Mouse (Mus musculus) left cerebral cortex, adult 11 months (tissue): Measurements from ENCODE around the gene Kif16b.
A peak's percentile ranks its signal among the peaks of the same experiment; 100 is the strongest.

Experiments used
- DNase-seq: peaks from one replicate; pipeline ENCODE4 v3.0.0; 2022; ENCODE audit warnings: low spot score

Kif16b gene

DNA sequence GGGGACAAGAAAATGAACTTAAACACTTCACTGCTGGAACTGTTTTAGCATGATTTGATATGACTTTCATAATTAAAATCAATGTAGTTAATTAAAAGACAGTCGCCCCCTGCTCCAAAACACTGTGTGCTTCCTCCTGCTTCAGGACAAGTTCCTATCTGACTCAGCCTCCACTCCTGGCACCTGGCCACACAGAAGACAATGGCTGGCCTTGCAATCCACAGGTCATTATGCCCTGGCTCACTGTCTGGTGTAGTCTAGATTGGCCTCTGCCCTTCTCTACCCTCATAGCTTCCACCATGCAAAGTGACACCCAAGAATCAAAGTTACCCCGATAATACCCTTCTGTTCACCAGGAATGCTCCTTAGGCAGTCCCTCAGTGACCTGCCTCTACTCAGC lies 26.8 kb downstream of the Kif16b start:
- no peak for DNase-seq

DNA sequence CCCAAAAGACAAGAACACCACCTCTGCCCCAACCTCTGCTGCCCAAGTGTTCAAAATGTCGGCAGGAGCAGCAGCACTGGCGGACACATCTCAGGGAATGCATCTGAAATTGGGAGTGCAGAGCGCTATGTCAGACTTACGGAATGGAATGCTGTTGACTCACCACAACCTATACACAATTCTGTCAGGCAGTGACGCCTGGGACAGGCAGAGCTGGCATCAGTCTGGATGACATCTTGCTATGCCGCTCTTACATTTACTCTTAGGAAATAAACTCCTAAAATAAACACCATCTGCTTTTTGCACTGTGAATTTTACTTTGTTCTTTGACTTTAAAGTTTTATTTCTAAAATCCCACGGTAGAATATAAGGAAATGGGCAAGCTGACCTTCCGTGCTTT lies 31.3 kb downstream of the Kif16b start:
- DNase-seq, result no peak

DNA sequence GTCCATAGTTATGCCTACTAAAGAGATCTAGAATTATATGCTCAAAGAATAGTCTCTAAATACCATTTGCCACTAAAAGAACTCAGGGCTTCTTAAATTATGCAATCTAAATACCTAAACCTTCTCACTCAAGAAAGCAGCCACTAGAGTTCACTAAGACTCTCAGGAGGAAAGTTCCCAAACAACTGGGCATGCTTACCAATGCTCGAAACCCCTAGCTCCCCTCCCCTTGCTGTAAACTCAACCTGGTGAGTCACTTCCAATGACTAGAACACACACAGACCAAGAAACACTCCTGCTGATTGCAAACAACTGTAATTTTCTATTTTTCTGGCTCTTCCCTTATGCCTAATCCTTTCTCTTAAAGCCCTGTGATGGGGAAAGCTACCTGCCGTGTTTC lies 33.9 kb downstream of the Kif16b start:
- no peak for DNase-seq

DNA sequence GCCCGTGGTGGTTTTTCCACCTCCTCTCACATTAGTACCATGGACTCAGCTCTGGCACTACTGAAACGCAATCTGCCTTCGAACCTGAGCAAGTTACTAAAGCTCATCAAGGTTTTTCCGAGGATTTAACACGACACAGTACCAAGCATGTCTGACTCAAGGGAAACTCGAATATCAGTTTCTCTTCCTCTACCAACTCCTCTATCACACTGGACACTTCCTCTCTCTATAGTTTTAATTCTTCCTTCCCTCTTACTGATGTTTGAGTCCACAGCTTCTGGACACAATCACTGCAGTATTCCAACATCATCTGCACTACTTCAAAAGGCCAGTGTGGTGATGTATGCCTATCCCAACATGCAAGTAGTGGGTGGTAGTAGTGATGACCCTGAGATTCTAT lies 40.3 kb downstream of the Kif16b start:
- DNase-seq, result no peak

DNA sequence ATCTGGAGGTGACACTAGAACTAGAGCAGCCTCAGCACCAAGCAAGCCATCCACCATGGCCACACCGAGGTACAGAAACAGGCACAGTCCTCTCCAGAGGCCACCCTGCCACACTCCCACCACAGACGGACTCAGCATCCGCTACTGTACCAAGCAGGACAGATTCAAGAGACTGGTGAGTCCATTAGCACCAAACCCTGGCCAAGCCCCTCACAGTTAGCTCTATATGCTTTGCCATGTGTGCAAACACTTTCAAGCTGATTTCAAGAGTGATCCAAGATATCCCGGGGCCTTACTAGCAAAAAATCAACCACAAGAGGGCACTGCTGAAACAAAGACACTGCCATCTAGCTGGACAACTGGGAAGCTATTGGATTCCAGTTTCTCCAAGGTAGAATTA lies 41.9 kb downstream of the Kif16b start:
- peak; percentile 48 for DNase-seq

DNA sequence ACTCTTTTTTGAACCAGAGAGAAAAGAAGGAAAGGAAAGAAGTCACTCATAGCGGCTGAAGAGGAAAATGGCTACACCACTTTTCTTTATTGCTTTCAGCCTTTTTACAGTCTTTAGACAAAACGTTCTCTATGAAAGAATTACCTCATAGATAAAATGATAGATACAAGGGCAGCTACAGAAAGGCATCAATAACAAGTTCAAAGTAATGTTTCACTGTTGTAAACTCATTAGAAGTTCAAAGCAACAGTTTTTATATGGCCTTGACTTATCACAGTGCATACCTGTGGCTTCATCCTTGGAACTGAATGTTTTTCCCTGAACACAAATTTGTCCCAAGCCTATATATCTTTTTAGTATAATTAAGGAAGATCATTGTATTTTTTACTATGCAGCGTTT lies 62.6 kb downstream of the Kif16b start:
- DNase-seq, result no peak

DNA sequence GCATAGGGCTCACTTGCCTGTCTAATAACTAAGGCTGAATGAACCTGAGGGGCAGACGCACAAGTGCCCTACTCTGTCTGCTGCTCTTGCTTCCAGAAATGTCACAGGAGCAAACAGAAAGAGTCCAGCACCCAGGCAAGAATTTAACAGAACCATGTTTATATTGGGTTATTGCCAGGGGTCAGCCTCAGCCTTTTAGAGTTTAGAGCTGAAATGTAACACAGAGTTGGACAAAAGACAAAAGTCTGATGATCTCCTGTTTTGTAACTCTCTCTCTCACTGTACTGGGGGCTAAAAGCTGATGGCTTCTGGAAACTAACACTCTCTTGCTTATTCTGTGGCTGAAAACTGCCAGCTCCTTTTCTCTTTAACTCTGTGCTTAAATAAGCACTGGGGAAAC lies 63.2 kb downstream of the Kif16b start:
- DNase-seq, result no peak

DNA sequence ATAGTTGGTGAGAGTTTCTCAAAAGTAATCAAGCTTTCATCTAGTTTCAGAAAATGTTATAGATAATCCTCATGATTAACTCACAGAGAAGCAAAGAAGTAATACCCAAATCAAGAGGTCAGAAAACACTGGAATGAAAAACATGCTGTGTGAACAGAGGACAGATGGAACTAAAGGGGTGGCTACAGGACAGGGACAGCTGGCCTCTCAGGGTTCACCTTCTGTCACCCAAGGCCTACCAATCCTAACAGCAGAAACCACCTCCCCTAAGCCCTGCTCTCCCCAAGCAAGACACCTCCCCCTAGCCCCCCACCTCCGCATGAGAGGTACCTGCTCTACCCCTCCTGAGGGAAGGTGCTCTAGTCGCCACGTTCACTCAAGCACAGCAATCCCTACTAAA lies 66.6 kb downstream of the Kif16b start:
- DNase-seq, result no peak

DNA sequence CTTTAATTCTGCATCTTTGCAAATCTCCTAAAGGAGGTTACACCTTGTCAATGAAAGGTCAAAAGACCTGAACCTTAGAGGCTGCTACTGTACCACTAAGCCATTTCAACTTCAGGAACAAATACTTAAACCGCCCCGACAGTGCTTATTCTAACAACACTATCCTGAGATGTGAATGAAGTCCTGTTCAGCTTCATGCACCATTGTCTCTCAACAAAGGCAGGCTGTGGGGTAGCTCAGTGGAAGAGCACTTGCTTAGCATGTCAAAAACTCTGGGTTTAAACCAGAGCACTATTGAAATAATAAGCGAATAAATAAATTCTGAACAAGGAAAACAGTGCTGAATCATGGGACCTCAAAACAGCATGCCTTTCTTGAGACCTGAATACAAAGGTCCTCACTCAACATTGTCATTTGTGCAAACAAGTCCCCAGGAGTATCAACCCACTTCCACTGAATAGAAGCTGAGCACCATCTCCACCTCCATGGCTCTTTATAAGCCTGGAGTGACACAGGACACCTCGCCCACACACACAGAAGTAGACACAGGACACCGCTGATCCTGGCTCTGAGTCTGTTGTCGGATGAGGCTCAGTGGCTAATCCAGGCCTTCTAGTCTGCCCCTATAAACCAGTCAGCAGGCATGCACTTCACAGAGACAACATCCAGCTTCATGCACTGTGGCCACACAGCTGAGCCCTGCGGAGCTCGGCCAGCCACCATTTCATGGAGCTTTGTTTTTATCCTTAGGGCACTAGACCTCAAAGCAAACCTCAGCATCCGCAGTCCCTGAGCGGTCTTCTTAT lies 68.5 kb downstream of the Kif16b start:
- no peak for DNase-seq

DNA sequence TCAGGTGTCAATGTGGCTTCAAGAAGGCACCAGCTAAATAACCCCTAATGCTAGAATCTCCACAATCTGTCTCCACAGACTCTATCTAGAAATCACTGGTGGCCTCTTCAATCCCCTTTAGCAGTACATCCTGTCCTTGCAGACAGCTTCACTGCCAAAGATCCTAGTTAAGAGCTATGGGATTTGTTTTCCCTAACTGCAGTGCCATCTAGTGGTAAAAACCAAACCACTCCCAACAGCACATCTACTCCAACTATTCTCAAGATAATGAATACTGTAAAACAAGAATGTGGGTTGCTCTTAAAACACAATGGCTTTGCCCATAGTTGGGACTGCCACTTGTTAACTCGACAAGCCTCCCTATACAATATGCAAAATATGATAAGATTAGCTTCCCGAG lies 88.3 kb downstream of the Kif16b start:
- peak; percentile 41 for DNase-seq

DNA sequence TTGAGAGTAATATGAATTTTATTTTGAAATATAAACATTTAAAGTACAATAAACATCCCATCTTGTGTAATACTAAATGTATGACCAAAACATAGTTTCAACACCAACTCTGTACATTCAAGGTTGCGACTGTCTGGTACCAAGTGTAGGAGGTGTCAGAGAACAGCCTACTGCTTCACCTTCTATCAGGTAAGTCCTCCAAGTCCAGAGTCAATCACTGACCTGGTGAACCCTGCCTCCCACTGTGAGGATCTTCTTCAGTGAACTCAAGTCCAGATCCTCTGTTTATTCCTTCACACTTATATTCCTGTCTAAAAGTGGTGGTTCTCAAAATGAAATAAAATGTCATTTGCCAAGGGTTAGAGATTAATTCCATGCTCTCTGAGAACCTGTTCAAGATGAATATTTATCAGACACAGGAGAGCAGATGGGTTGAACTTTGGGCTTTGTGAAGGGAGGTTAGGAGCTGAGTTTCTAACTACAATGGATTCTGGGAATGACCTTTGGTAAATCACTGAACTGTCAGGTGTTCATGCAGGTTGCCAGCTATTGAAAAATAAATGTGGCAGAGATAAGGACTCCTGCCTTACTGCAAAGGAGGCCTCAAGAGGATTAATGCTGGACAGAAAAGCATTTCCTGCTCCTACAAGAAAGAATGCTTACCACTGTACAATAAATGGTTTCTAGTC lies 97.4 kb downstream of the Kif16b start:
- DNase-seq, result no peak

DNA sequence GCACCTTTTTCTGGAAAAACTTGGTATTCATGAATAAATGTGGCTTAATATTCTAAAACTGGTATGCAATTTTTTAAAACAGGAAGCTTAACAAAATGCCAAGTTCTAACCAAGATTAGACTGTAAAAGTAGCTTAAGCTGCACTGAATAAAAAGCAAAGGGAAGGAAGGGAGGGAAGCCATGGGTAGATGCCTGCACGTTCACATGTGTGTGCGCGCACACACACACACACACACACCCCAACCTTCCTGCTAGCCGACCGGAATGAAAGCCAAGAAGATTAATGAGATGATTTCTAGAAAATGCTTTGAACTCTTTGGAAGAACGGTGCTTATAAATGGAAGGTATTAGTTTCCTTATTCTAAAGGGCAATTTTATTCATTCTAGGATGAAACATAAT lies 104.0 kb downstream of the Kif16b start:
- DNase-seq, result no peak

DNA sequence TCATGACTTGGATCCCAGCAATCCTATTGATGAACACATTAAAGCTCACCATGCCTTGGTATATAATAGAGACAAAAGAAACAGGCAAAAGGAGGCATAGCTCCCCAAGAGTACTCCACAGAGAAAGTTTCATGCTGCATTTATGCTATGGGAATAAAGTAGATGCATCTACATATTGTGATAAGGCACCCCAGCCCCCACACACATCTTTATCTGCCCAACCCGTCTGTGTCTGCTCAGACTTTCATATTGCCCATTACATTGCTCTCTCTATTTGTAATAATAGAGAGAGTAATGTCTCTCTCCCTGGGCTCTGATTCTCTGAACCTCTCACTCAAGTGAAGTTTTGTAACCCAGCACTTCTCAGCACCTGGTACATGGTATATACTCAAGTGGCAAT lies 126.0 kb downstream of the Kif16b start:
- no peak for DNase-seq

DNA sequence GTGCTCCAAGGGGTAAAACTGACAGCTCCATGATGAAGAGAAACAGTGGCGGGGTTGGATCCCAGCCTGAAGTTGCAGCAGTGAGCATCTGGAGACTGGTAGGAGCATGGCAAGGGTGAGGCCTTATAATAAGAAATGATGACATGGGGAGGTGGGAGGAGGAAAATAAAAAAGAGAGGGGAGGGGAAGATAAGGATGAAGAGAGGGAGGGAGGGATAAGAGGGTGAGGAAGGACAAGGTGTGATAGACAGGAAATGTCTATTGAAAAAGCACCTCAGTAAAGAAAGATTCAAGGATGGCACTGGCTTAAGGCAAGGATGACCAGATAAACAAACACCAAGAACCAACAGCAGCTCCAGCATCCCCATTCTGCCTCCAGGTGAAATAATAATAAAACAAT lies 126.6 kb downstream of the Kif16b start:
- no peak for DNase-seq

DNA sequence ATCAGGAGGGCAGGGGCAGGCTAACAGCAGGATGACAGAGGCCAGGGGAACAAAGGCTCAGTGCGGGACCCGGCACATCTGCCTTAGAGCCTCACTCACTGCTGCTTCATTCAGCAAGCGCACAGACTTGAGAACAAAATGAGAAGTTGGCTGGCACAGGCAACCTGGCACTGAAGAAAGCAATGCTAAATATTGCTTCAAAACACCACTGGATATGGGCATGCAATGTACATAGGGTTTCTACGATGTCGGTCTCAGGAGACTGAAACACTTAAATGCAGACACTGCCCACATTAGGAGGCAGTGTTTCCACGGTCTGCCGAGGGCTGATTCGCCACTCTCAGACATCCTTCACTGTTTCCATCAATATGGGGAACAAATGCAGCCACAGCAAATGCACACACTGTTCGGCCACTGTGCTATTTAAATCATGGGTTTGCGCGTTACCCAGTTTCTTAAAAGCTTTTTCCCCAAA lies 131.6 kb downstream of the Kif16b start:
- no peak for DNase-seq

DNA sequence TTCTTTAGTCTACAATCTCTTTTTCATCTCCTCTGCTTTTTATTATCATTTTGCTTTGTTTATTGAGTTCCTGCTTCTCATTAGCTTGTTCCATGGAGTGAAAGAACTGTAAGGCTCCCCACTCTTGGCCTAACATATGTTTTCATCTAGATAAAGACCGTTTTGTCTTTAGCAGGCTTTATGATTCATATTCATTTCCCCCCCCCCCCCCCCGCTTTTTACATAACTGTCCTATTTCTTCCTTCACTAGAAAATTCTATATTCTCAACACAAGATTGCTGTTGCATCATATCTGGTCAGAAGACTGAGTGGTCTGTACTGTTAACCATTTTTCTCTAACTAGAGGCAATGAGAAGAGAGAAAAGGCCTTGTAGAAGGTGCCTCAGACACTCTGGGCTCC lies 137.1 kb downstream of the Kif16b start:
- no peak for DNase-seq

DNA sequence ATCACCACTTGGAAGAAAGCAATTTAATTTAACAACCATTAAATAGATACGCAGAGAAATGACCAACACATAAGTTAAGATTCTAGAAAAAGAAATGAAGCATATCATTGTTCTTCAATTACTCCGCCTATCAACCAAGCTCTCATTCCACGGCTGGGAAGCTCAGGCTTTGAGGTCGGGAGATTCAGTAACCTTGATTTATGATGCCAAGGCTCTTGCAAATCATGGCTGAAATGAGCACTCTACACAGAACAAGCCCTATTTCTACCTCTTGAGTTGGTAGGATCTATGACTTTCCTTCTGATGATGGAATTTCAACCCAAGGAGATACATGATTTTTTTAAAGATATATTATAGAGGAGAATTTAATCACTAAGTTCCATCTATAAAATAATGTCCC lies 140.5 kb downstream of the Kif16b start:
- DNase-seq, result no peak

DNA sequence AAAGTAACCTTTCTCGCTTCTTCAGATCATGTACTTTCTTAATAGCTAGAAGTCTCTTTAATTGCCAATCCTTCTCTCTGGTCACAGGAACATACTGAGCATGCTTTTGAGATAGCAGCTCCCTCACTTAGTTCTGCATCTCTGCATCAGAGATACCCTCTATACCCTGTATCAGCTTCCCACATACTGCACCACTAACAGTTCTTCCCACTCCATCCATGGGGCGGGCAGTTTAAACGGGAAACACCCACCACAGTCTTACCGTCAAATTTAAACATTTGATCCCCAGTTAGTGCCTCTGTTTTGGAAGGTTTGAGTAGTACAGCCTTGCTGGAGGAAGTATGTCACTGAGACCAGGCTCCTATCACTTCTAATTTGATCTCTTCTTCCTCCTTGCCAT lies 142.1 kb downstream of the Kif16b start:
- no peak for DNase-seq

DNA sequence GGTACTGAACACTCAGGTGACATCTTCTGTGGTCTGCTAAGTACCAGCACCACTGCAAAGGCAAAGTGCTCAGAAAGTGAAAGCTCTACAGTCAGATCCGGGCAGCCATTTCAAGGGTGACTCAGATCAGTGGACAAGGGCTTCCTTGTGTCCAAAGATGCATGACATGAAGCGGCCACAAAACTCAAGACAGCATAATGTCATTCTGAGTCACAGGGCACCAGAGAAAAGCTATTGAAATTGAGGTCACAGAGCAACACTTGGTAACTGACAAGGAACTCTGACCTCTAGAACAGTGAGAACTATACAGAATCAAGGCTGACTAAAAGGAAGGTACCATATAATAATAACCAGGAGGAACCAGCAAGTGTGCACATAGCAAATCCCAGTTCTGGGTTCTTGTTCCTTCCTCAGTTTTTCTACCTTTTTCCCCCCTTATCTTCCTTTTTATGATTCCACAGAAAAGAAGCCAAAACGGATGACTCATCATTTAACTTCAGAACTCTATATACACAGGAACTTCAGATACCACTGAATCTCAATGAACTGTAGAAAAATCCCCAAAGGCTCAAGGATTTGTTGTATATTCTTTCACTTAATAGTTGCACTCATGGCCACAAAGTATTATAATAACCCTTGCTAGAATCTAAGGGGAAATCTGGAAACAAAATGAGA lies 143.1 kb downstream of the Kif16b start:
- no peak for DNase-seq

DNA sequence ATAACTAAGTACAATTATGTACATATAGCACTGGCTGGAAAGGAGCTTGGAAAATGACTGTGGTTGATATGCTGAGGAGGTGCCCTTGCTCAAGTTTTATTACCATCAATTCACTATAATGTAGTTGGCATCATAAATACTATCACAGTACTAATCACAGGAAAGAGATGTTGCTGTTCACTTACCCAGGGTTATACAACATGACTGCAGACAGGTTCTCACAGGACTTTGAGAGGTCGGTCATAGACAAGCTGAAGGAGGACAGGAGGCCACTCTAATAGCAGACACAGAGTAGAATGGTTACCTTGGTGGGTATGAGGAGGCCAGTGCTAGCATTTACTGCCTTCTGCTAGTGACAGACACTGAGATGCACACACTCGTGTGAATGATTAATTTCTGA lies 162.0 kb downstream of the Kif16b start:
- DNase-seq, result no peak

DNA sequence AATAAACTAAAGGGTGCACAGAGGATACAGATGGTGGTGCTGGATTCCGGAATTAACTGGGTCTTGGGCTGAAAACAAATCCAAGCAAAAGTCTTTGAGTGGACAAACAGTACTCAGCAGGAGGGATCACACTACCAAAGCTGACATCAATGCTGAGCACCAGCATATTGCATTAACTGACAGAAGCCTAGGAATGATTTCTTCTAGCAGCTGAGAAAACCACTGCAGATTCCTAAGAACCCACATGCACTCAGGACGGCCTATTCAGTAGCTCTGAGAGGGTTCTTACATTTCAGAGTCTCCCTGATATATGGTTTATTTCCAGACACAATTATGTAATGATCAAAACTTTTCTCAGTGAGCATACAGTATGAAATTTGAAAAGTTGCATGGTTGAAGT lies 162.8 kb downstream of the Kif16b start:
- no peak for DNase-seq

DNA sequence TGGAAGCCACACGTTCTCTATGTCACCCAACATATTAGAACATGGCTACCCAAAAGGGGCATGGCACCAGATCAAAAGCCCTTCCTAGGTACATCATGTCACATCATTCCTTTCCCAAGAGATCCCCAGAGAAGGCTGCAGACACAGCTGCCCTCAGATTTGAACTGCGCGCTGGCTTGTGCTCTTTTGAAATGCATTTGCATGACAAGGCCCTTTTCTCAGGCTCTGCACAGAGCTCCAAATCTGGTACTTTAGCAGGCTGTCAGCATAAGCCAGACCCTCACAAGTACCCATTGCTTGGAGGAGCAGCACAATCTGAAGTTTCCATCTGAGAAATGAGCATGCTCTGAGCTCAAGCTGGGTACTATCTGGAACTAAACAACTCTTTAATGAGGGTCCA lies 165.6 kb downstream of the Kif16b start:
- no peak for DNase-seq

DNA sequence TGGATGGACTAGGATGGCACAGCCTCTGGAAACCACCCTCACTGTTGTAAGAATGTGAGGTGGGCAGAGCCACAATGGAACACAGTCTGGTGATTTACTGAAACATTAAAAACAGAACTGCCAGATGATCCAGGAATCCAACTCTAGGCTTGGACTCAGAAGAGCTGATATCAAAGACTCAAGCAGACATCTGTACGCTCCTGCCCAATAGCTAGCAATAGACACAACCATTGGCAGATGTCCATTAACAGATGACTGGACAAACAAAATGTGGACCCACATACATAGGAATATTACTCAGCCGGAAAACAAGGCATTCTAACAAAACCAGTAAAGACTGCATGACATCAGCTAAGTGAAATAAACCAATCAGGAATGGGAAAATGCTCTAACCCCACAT lies 167.3 kb downstream of the Kif16b start:
- DNase-seq, result no peak
